In genomic region chr4:121001659-121002058, GRCm38 (mm10) we compare ENCODE assay signal across 12 mouse cellular contexts. TPM values are rescaled to one million over a fixed set of nuclear protein-coding genes. Genes with fewer than 3 reads are reported as not detected.
A peak's percentile ranks its signal among the peaks of the same experiment; 100 is the strongest.
DNase-seq lines count a peak whose midpoint lies in the region; ATAC-seq and TF ChIP-seq lines count a peak whose summit lies in the region.
"Had no signal": no experiment of that assay in that cellular context is flagged by ENCODE, and none has a peak within 500 bp of the region (broad histone marks: within the 10 kb centered on the region; RNA-seq: fewer than 3 reads in every experiment).

No protein-coding gene starts in this region.

- no peak for ATAC-seq in forebrain, postnatal 0 days
- no peak for ATAC-seq in midbrain, embryonic 15.5 days (replicated peaks)
- ATAC-seq: intestine, embryonic 15.5 days had no signal

- H3K79me2 ChIP-seq in MEL (ENCODE audit: control insufficient read depth, insufficient read depth, low read length, poor library complexity) = peaks cover 68% of the 10 kb centered on the region

- no peak for TF ChIP-seq EP300 in MEL (IDR thresholded peaks at IDR 0.05; ENCODE audit: low read depth in 1 of 2, low read length in 2 of 2)

- WGBS in forebrain, postnatal 0 days = 86% methylated on average over 1 of the region's 1 CpGs
- WGBS in midbrain, embryonic 15.5 days = 77% methylated on average over 1 of the region's 1 CpGs

- H3K27ac ChIP-seq in left cerebral cortex, adult 2 months = peak overlapping the region; percentile 77; the same call in 1 of the 2 replicates
- no peak overlapping the region for H3K27ac ChIP-seq in MEL (ENCODE audit: control insufficient read depth, low read depth, low read length)
- H3K27ac ChIP-seq in forebrain, postnatal 0 days (ENCODE audit: low read depth, low read length) = peak overlapping the region; percentile 80
- peak overlapping the region; percentile 77 for H3K27ac ChIP-seq in midbrain, embryonic 15.5 days
- H3K27ac ChIP-seq: embryonic facial prominence, embryonic 13.5 days; intestine, embryonic 15.5 days; limb, embryonic 15.5 days had no signal

- no peak for TF ChIP-seq CTCF in left cerebral cortex, adult 2 months (IDR thresholded peaks at IDR 0.05)
- no peak for TF ChIP-seq CTCF in MEL (IDR thresholded peaks at IDR 0.05 in 2 of 3, conservative IDR thresholded peaks at IDR 0.05 in 1 of 3; ENCODE audit: control insufficient read depth in 1 of 3, insufficient read depth in 1 of 3, low read depth in 2 of 3, low read length in 3 of 3, poor library complexity in 1 of 3, severe bottlenecking in 1 of 3)
- no peak for TF ChIP-seq CTCF in forebrain, postnatal 0 days (IDR thresholded peaks at IDR 0.05; ENCODE audit: low read depth)

- no peak for TF ChIP-seq RAD21 in MEL (IDR thresholded peaks at IDR 0.05; ENCODE audit: low read depth, low read length)

- H3K27me3 ChIP-seq in MEL (ENCODE audit: control insufficient read depth in 1 of 2, insufficient read depth in 2 of 2, low read length in 2 of 2) = no peaks in the 10 kb centered on the region
- no peaks in the 10 kb centered on the region for H3K27me3 ChIP-seq in forebrain, postnatal 0 days (ENCODE audit: insufficient read depth, low read length)
- H3K27me3 ChIP-seq in midbrain, embryonic 15.5 days (replicated peaks) = no peaks in the 10 kb centered on the region
- H3K27me3 ChIP-seq: embryonic facial prominence, embryonic 13.5 days; intestine, embryonic 15.5 days; limb, embryonic 15.5 days had no signal

- TF ChIP-seq POLR2A in MEL (IDR thresholded peaks at IDR 0.05; ENCODE audit: control insufficient read depth in 1 of 2, insufficient read depth in 1 of 2, low read depth in 1 of 2, low read length in 2 of 2, poor library complexity in 1 of 2) = no peak

- peaks cover 10 to 24% of the 10 kb centered on the region in 2 experiments for H3K4me1 ChIP-seq in MEL (ENCODE audit: control insufficient read depth in 1 of 2, insufficient read depth in 2 of 2, low read length in 2 of 2)
- peaks cover 31% of the 10 kb centered on the region for H3K4me1 ChIP-seq in forebrain, postnatal 0 days (ENCODE audit: insufficient read depth)
- peaks cover 32% of the 10 kb centered on the region for H3K4me1 ChIP-seq in midbrain, embryonic 15.5 days

- intact Hi-C loops in left cerebral cortex, adult 2 months (cut with DNase I) = no loop called here

- H3K4me2 ChIP-seq in forebrain, postnatal 0 days (ENCODE audit: low read depth) = no peak overlapping the region
- H3K4me2 ChIP-seq in midbrain, embryonic 15.5 days = no peak overlapping the region; the same call in 1 of the 2 replicates
- H3K4me2 ChIP-seq: embryonic facial prominence, embryonic 13.5 days; intestine, embryonic 15.5 days; limb, embryonic 15.5 days had no signal

- H3K4me3 ChIP-seq in left cerebral cortex, adult 2 months = no peak overlapping the region
- no peak overlapping the region for H3K4me3 ChIP-seq in MEL (ENCODE audit: control insufficient read depth in 1 of 2, insufficient read depth in 1 of 2, low read depth in 2 of 2, low read length in 2 of 2)
- no peak overlapping the region for H3K4me3 ChIP-seq in forebrain, postnatal 0 days (ENCODE audit: low read depth, low read length)
- no peak overlapping the region for H3K4me3 ChIP-seq in midbrain, embryonic 15.5 days
- H3K4me3 ChIP-seq: embryonic facial prominence, embryonic 13.5 days; intestine, embryonic 15.5 days; limb, embryonic 15.5 days had no signal

- DNase-seq in left cerebral cortex, adult 2 months (ENCODE audit: extremely low spot score in 1 of 2, low spot score in 2 of 2) = no peak
- DNase-seq in left cerebral cortex, adult 9 months (ENCODE audit: low spot score in 2 of 2) = no peak
- peak; percentile 35 for DNase-seq in MEL (ENCODE audit: low read depth, low spot score)
- no peak for DNase-seq in forebrain, postnatal 0 days
- DNase-seq in cerebellum, postnatal 36 days = no peak
- no peak for DNase-seq in c-Kit-positive CD71-positive TER-119-positive erythroid progenitor cells, embryonic 14.5 days (ENCODE audit: low spot score)
- DNase-seq: kidney, postnatal 14 days had no signal

- no peaks in the 10 kb centered on the region for H3K9me3 ChIP-seq in MEL (replicated peaks; ENCODE audit: insufficient read depth, low read length)
- no peaks in the 10 kb centered on the region for H3K9me3 ChIP-seq in forebrain, postnatal 0 days (ENCODE audit: low read length)
- H3K9me3 ChIP-seq in midbrain, embryonic 15.5 days = no peaks in the 10 kb centered on the region
- H3K9me3 ChIP-seq: embryonic facial prominence, embryonic 13.5 days; intestine, embryonic 15.5 days; limb, embryonic 15.5 days had no signal

- no peak overlapping the region for H3K9ac ChIP-seq in MEL (ENCODE audit: control insufficient read depth, low read depth, low read length, poor library complexity, severe bottlenecking)
- H3K9ac ChIP-seq in forebrain, postnatal 0 days = no peak overlapping the region
- no peak overlapping the region for H3K9ac ChIP-seq in midbrain, embryonic 15.5 days
- H3K9ac ChIP-seq: intestine, embryonic 15.5 days; limb, embryonic 15.5 days had no signal

- H3K36me3 ChIP-seq in MEL (ENCODE audit: control insufficient read depth in 1 of 2, insufficient read depth in 2 of 2, low read length in 2 of 2) = peaks cover 5 to 28% of the 10 kb centered on the region in 2 experiments
- H3K36me3 ChIP-seq in forebrain, postnatal 0 days (ENCODE audit: insufficient read depth) = no peaks in the 10 kb centered on the region
- no peaks in the 10 kb centered on the region for H3K36me3 ChIP-seq in midbrain, embryonic 15.5 days (replicated peaks)
- H3K36me3 ChIP-seq: embryonic facial prominence, embryonic 13.5 days; intestine, embryonic 15.5 days; limb, embryonic 15.5 days had no signal

TF ChIP-seq in MEL, 35 proteins besides CTCF, POLR2A, EP300 and RAD21:
- TF ChIP-seq MAFK (IDR thresholded peaks at IDR 0.05; ENCODE audit: borderline replicate concordance, low read depth, low read length) = no peak

RNA-seq across cellular contexts. Expression of gene Smap2, which starts 15.4 kb away (rescaled TPM):
- total RNA-seq in left cerebral cortex, adult 2 months (2021) = 100 to 1,000 TPM; 186 to 201 TPM
- total RNA-seq in MEL (2012; rRNA removed) = 33.8 and 36.5 TPM in 2 replicates
- polyA plus RNA-seq in MEL (2012; ENCODE audit: insufficient read depth in 1 of 2, insufficient read length in 2 of 2, low read depth in 1 of 2, low replicate concordance in 2 of 2, missing spikeins in 1 of 2) = 100 to 1,000 TPM in 1 of 2 experiments, 10 to 100 TPM in 1; 83.5 to 118 TPM
- total RNA-seq in forebrain, postnatal 0 days (2014; rRNA removed) = 86.8 and 92.0 TPM in 2 replicates
- polyA plus RNA-seq in forebrain, postnatal 0 days (2015; fragmentation: Nextera tagmentation; extraction: Ambion mirVana) = 41.3 and 49.7 TPM in 2 replicates
- polyA plus RNA-seq in midbrain, embryonic 15.5 days (2015; fragmentation: Nextera tagmentation; extraction: Ambion mirVana) = 45.1 and 46.6 TPM in 2 replicates

RNA-seq across cellular contexts. Expression of gene Col9a2, which starts 37.5 kb away (rescaled TPM):
- total RNA-seq in left cerebral cortex, adult 2 months (2021) = 1 to 10 TPM; 7.0 to 7.4 TPM
- 0.12 TPM in 1 of 2 replicates, not detected in the other for total RNA-seq in MEL (2012; rRNA removed)
- polyA plus RNA-seq in MEL (2012; ENCODE audit: insufficient read depth in 1 of 2, insufficient read length in 2 of 2, low read depth in 1 of 2, low replicate concordance in 2 of 2, missing spikeins in 1 of 2) = not detected
- total RNA-seq in forebrain, postnatal 0 days (2014; rRNA removed) = 28.1 and 29.8 TPM in 2 replicates
- 8.2 and 9.1 TPM in 2 replicates for polyA plus RNA-seq in forebrain, postnatal 0 days (2015; fragmentation: Nextera tagmentation; extraction: Ambion mirVana)
- polyA plus RNA-seq in midbrain, embryonic 15.5 days (2015; fragmentation: Nextera tagmentation; extraction: Ambion mirVana) = 18.2 and 19.4 TPM in 2 replicates
- total RNA-seq: megakaryocyte progenitor cell, adult 5-6 weeks had no signal

RNA-seq across cellular contexts. Expression of gene Zfp69, which starts 50.2 kb away (rescaled TPM):
- total RNA-seq in left cerebral cortex, adult 2 months (2021) = 1 to 10 TPM; 2.1 to 3.2 TPM
- total RNA-seq in MEL (2012; rRNA removed) = 1.8 and 2.0 TPM in 2 replicates
- 1 to 10 TPM in 1 of 2 experiments, not detected in 1; 4.3 TPM for polyA plus RNA-seq in MEL (2012; ENCODE audit: insufficient read depth in 1 of 2, insufficient read length in 2 of 2, low read depth in 1 of 2, low replicate concordance in 2 of 2, missing spikeins in 1 of 2)
- 2.6 and 3.1 TPM in 2 replicates for total RNA-seq in forebrain, postnatal 0 days (2014; rRNA removed)
- 2.5 and 4.5 TPM in 2 replicates for polyA plus RNA-seq in forebrain, postnatal 0 days (2015; fragmentation: Nextera tagmentation; extraction: Ambion mirVana)
- polyA plus RNA-seq in midbrain, embryonic 15.5 days (2015; fragmentation: Nextera tagmentation; extraction: Ambion mirVana) = 7.9 and 8.5 TPM in 2 replicates
